Mouse (Mus musculus) ES-E14 (cell line): Measurements from ENCODE around the gene Itpr2. TPM values are rescaled to one million over a fixed set of nuclear protein-coding genes. Genes with fewer than 3 reads are reported as not detected.

Source experiments
- DNase-seq: peaks from one replicate; pipeline ENCODE4 v3.0.0-alpha.2; 2013; ENCODE audit warnings: low read depth, low spot score
- H3K27ac ChIP-seq: 2 replicates; pipeline ENCODE4 v1.5.1; 2012; ENCODE audit warnings: low read depth, mild to moderate bottlenecking, low read length, moderate library complexity, mixed read lengths; ENCODE audit not compliant: poor library complexity, insufficient read depth, severe bottlenecking
- H3K36me3 ChIP-seq: 2 replicates; pipeline ENCODE4 v1.6.1; 2012; ENCODE audit warnings: mild to moderate bottlenecking, low read length, moderate library complexity, mixed read lengths; ENCODE audit not compliant: control insufficient read depth, poor library complexity, insufficient read depth, severe bottlenecking
- H3K4me1 ChIP-seq, 2 experiments: fragments of 150-350 bp in 1 of 2; sonication (generic) in 1 of 2; 2 replicates each; pipeline ENCODE4 v1.6.1; 2012; ENCODE audit warnings: low read length in 2 of 2, mild to moderate bottlenecking in 1 of 2, mixed read lengths in 1 of 2; ENCODE audit not compliant: control insufficient read depth in 2 of 2, insufficient read depth in 2 of 2, poor library complexity in 1 of 2
- H3K4me3 ChIP-seq, 2 experiments: fragments of 150-350 bp in 1 of 2; sonication (generic) in 1 of 2; 2 replicates each; pipeline ENCODE4 v1.5.1; 2012; ENCODE audit warnings: low read length in 2 of 2, low read depth in 1 of 2, mild to moderate bottlenecking in 1 of 2, mixed read lengths in 1 of 2; ENCODE audit not compliant: insufficient read depth in 1 of 2, poor library complexity in 1 of 2, severe bottlenecking in 1 of 2
- H3K9ac ChIP-seq: 2 replicates; pipeline ENCODE4 v1.6.1; 2012; ENCODE audit warnings: low read depth, mild to moderate bottlenecking, low read length, mixed read lengths; ENCODE audit not compliant: poor library complexity, insufficient read depth, severe bottlenecking
- H3K9me3 ChIP-seq: fragments of 150-350 bp; sonication (generic); 2 replicates; pipeline ENCODE4 v1.6.1; 2012; ENCODE audit warnings: low read depth, mild to moderate bottlenecking, low read length; ENCODE audit not compliant: control insufficient read depth, insufficient read depth
- CHD2 ChIP-seq: IDR thresholded peaks from 2 replicates; pipeline ENCODE4 v1.6.1; 2014; ENCODE audit warnings: mild to moderate bottlenecking, low read depth, low read length, inconsistent platforms
- HCFC1 ChIP-seq: IDR thresholded peaks from 2 replicates; pipeline ENCODE4 v1.6.1; 2012; ENCODE audit warnings: low read length, inconsistent platforms, borderline replicate concordance; ENCODE audit not compliant: insufficient read depth
- MAFK ChIP-seq: IDR thresholded peaks from 2 replicates; pipeline ENCODE4 v1.6.1; 2014; ENCODE audit warnings: mild to moderate bottlenecking, low read depth, low read length, inconsistent platforms; ENCODE audit not compliant: insufficient read depth
- ZC3H11A ChIP-seq: IDR thresholded peaks from 2 replicates; pipeline ENCODE4 v1.6.1; 2012; ENCODE audit warnings: low read depth, mild to moderate bottlenecking, inconsistent platforms, low read length, borderline replicate concordance
- ZNF384 ChIP-seq: IDR thresholded peaks from 2 replicates; pipeline ENCODE4 v1.6.1; 2012; ENCODE audit warnings: low read depth, low read length, inconsistent platforms
- in situ Hi-C, 2 experiments: fragments of 600-800 bp; cut with MboI; formaldehyde crosslinking; loops; one replicate each; pipeline ENCODE4 v1.15.1; 2025; ENCODE audit warnings: low sequenced_read_pairs in 2 of 2, inconsistent platforms in 1 of 2; ENCODE audit not compliant: unreplicated experiment in 2 of 2
- total RNA-seq: library from RNA; depleted of rRNA; stranded (reverse); fragments of 300-350 nt; gene quantifications from 2 replicates; pipeline ENCODE4 v1.2.3, GENCODE M21; 2012

Itpr2 gene
- total RNA-seq, 1 experiment, result 1.5 TPM

DNA sequence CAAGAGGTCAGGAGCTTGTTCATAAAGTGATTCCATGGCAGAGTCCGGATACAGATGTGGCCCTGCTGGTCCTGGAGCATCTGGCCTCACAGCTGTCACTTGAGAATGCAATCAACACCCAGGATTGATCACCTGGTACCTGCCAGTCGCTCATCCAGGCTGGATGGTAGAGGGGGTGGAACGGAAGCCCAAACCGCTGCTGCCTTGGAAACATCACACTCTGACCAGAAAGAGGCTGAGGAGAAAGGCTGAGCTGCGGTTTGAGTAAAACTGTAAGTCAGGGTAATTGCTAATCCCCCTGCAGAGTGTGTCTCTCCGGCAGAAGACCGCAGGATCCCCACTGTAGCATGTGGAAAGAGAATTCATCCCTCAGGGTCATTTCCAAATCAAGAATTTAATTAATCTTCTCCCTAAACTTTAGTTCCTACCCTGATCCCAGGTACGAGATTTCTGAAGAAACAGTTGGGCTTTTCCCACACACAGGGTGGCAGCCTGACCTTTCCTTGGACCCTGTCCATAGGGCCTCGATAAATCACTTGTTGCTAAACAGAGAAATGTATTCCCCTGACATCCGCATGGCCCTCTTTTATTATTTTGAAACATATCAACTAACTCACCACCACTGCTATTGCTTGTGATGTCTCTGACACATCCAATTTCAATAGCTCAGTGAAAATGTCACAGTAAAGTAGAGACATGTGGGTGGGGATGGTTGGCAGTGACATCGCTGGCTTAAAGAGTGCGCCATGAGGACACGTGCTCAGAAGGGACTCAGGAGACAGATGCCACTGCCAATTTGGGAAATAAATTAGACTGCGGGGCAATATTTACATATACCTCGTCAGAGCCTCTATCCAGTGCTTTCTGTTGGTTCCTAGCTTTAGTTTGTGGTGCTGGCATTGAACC is 418.7 kb downstream of the Itpr2 start:
- no peaks in the 10 kb centered on the region for H3K36me3 ChIP-seq
- H3K4me1 ChIP-seq, result no peaks in the 10 kb centered on the region
- in situ Hi-C loops, result no loop called here
- no peaks in the 10 kb centered on the region for H3K9me3 ChIP-seq
- no peak for DNase-seq
- TF ChIP-seq ZNF384, result no peak
- H3K9ac ChIP-seq, result no peak overlapping the region
- H3K27ac ChIP-seq, result no peak overlapping the region
- H3K4me3 ChIP-seq, result no peak overlapping the region

DNA sequence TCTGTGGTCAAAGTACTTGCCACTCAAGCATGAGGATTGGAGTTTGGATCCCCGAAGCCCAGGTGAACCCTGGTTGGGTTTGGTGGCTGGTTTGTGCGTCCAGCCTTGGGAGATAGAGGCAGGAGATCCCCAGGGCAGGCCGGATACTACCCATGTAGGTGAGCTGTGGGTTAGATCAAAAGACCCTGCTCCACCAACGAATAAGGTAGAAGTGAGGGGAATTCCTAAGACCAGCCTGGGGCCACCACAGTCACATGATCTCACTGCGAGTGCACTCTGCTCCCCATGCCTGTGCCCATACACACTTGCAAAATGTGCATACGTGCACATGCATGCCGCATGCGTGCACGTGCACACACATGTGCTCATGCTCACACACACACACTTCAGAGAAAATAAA is 419.5 kb downstream of the Itpr2 start:
- Histone ChIP-seq H3K9ac (no peak overlapping the region), H3K4me1 (no peaks in the 10 kb centered on the region), H3K36me3 (no peaks in the 10 kb centered on the region), H3K4me3 (no peak overlapping the region), H3K27ac (no peak overlapping the region), H3K9me3 (no peaks in the 10 kb centered on the region)
- DNase-seq, result no peak
- in situ Hi-C loops, result no loop called here
- TF ChIP-seq MAFK (no peak), CHD2 (no peak), ZNF384 (no peak), HCFC1 (no peak), ZC3H11A (no peak)

DNA sequence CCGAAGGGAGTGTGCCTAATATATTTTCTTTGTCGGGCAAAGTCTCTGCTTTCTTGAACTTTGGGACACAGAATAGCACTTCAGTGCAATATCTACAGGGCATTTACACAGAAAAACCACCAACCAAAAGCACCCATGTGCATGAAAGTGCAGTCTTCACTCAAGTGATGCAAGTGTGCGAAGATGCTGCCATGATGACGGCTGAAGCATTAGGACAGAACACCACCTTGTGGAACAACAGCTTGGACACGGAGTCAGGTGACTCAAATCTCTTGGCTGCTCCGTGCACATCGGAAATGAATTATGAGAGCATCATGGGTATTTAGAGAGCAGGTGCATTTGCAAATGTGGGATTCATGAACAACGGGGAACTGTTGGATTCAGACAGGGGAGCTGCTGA is 420.4 kb downstream of the Itpr2 start:
- Histone ChIP-seq H3K9me3 (no peaks in the 10 kb centered on the region), H3K36me3 (no peaks in the 10 kb centered on the region), H3K27ac (no peak overlapping the region), H3K4me1 (no peaks in the 10 kb centered on the region), H3K4me3 (no peak overlapping the region), H3K9ac (no peak overlapping the region)
- TF ChIP-seq ZNF384 (no peak), MAFK (no peak), HCFC1 (no peak), ZC3H11A (no peak), CHD2 (no peak)
- in situ Hi-C loops, result no loop called here
- no peak for DNase-seq

DNA sequence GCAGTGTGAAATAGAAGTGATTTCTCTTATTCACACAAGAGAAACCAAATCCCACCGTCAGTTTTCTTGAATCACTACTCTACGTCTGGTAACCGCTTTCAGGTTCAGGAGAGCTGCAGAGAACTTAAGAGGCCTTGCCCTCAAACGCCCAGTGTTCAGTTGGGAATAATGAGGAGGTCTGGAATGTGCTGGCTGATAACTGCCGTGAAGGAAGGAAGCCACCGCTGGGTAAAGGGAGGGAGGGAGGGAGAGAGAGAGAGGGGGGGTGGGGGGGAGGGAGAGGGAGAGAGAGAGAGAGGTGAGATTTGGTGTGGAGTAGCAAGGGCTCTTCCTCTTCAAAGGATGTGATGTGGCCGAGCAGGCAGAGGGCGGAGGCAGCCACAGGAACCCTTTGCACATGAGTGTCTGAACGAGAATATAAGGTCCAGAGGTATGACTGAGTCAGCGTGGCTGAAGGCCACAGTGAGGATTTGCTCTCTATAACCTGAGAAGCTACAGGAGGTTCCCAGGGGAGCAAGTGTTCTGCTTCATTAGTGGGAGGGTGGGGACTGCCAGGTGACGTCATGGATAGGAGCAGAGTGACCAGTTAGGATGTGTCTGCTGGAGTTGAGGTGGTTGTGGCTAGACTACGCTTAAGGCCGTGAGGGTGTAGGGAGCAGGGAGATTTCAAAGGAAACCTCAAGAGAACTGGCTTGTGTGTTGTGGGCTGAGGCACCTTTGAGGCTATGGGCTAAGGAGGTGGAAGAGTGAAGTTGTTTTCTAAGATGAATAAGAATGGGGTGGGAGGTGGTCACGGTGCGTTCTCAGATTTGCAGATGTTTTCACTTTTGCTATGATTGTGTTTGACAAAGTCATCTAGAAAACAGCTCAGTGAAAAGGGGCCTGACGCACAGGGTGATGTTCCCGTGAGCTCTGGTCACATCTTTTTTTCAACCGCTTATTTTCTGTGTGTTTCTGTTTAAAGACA is 421.2 kb downstream of the Itpr2 start:
- in situ Hi-C loops, result no loop called here

More for the DNA sequence above, 421.2 kb downstream of the Itpr2 start:
- no peaks in the 10 kb centered on the region for H3K4me1 ChIP-seq
- no peak overlapping the region for H3K9ac ChIP-seq
- no peak for TF ChIP-seq MAFK
- TF ChIP-seq ZC3H11A, result no peak
- no peak for TF ChIP-seq HCFC1
- no peak for TF ChIP-seq ZNF384
- no peak for TF ChIP-seq CHD2
- no peak overlapping the region for H3K4me3 ChIP-seq
- no peaks in the 10 kb centered on the region for H3K9me3 ChIP-seq
- no peaks in the 10 kb centered on the region for H3K36me3 ChIP-seq
- no peak for DNase-seq
- H3K27ac ChIP-seq, result no peak overlapping the region
